Mouse (Mus musculus) hindbrain, postnatal 0 days (tissue): Measurements from ENCODE around the gene 2310061I04Rik. TPM values are rescaled to one million over a fixed set of nuclear protein-coding genes. Genes with fewer than 3 reads are reported as not detected.
"Not testable (repeated sequence)": the region's sequence is repeated elsewhere in the genome, so short reads cannot be mapped to it uniquely, and the experiment has no call there.

Experiments
- ATAC-seq: fragments of 200-750 bp; cut with Nextera tagmentation; 2 replicates; pipeline ENCODE4 v1.8.0; 2017; ENCODE audit warnings: mild to moderate bottlenecking, moderate TSS enrichment, moderate library complexity
- DNase-seq: peaks from one replicate; pipeline ENCODE4 v3.0.0-alpha.2; 2015; ENCODE audit warnings: low spot score
- H3K27ac ChIP-seq: fragments of 300-500 bp; sonication (generic); 2 replicates; pipeline ENCODE4 v1.5.1; 2014; ENCODE audit warnings: mild to moderate bottlenecking
- H3K27me3 ChIP-seq: fragments of 300-500 bp; sonication (generic); 2 replicates; pipeline ENCODE4 v1.6.1; 2014; ENCODE audit warnings: low read length, mixed read lengths; ENCODE audit not compliant: insufficient read depth
- H3K36me3 ChIP-seq: fragments of 300-500 bp; sonication (generic); 2 replicates; pipeline ENCODE4 v1.6.1; 2014; ENCODE audit warnings: low read length, mixed read lengths; ENCODE audit not compliant: insufficient read depth
- H3K4me1 ChIP-seq: fragments of 300-500 bp; sonication (generic); 2 replicates; pipeline ENCODE4 v1.6.1; 2014; ENCODE audit warnings: antibody characterized with exemption, low read length, mixed read lengths; ENCODE audit not compliant: insufficient read depth
- H3K4me2 ChIP-seq: fragments of 300-500 bp; sonication (generic); 2 replicates; pipeline ENCODE4 v1.6.1; 2014; ENCODE audit warnings: low read depth, mild to moderate bottlenecking, low read length, moderate library complexity, mixed read lengths
- H3K4me3 ChIP-seq: fragments of 300-500 bp; sonication (generic); 2 replicates; pipeline ENCODE4 v1.5.1; 2014; ENCODE audit warnings: low read length
- H3K9ac ChIP-seq: fragments of 300-500 bp; sonication (generic); replicated peaks from 2 replicates; pipeline ENCODE4 v1.6.1; 2014; ENCODE audit warnings: mild to moderate bottlenecking, low read length, moderate library complexity, mixed read lengths
- H3K9me3 ChIP-seq: fragments of 300-500 bp; sonication (generic); 2 replicates; pipeline ENCODE4 v1.6.1; 2016; ENCODE audit warnings: low read length, mixed read lengths
- CTCF ChIP-seq: IDR thresholded peaks from 2 replicates; pipeline ENCODE4 v1.5.1; 2016; ENCODE audit warnings: antibody characterized with exemption, control low read depth, low read depth
- WGBS: fragments of 180-500 bp; shearing (Covaris S2); extraction: QIAGEN DNeasy Blood & Tissue Kit; methylation state at CpG from one replicate; pipeline ENCODE4 v1.1.7; 2014; 5-methylcytosine and 5-hydroxymethylcytosine counted together
- polyA plus RNA-seq: library from polyadenylated mRNA; unstranded; fragments of >200 nt; fragmentation: Nextera tagmentation; extraction: Ambion mirVana; gene quantifications from 2 replicates; pipeline ENCODE4 v1.2.1, GENCODE M21; 2015
- total RNA-seq: library from RNA; depleted of rRNA; stranded (reverse); fragments of >200 nt; gene quantifications from 2 replicates; pipeline ENCODE4 v1.2.3, GENCODE M21; 2014; rRNA removed

The 2310061I04Rik gene
- total RNA-seq (39.8 and 49.2 TPM in 2 replicates), polyA plus RNA-seq (69.0 and 74.3 TPM in 2 replicates)

- peak within 1 kb of the TSS; percentile 88 for H3K9ac ChIP-seq
- H3K4me3 ChIP-seq, result peak within 1 kb of the TSS; percentile 79
- H3K27ac ChIP-seq, result peak within 1 kb of the TSS; percentile 89
- peak; percentile 97 for DNase-seq
- TF ChIP-seq CTCF, result no peak
- peaks cover 6% of the 10 kb centered on the region; the same call in 1 of the 2 replicates for H3K4me1 ChIP-seq
- under 1% methylated on average over 52 of the region's 86 CpGs for WGBS
- H3K9me3 ChIP-seq, result no peaks in the 10 kb centered on the region
- ATAC-seq, result peak; percentile 95
- H3K36me3 ChIP-seq, result peaks cover 21% of the 10 kb centered on the region
- H3K4me2 ChIP-seq, result peak within 1 kb of the TSS; percentile 100
- no peaks in the 10 kb centered on the region for H3K27me3 ChIP-seq
Observed at GRCm38 (mm10) chr17:35896781-35897643, at the start of gene 2310061I04Rik. 2310061I04Rik (minus strand) TSS chr17:35897431.

DNA sequence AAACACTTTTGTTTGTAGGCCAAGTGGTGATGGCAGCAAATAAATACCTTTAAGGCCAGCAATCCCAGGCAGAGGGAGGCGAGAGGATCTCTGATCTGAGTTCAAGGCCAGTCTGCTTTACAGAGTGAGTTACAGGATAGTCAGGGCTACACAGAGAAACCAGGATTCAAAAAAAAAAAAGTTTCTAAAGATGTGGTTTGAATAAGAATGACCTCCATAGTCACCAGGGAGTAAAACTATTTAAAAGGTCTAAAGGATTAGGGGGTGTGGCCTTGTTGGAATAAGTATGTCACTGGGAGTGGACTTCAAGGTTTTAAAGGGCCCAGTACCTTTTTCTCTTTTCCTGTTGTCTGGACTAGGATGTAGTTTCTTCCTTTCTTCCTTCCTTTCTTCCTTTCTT, 42.7 kb upstream of the 2310061I04Rik start:
- no peak overlapping the region for H3K4me3 ChIP-seq
- H3K27ac ChIP-seq, result no peak overlapping the region
- no peaks in the 10 kb centered on the region for H3K4me1 ChIP-seq
- no peaks in the 10 kb centered on the region for H3K27me3 ChIP-seq
- no peaks in the 10 kb centered on the region for H3K9me3 ChIP-seq
- ATAC-seq (no peak), DNase-seq (no peak)
- H3K9ac ChIP-seq, result no peak overlapping the region
- no peaks in the 10 kb centered on the region for H3K36me3 ChIP-seq
- no peak overlapping the region for H3K4me2 ChIP-seq
- WGBS, result 69% methylated on average over 1 of the region's 1 CpGs
- no peak for TF ChIP-seq CTCF

GRCm38 (mm10) chr17:35939108-35939507, 41.9 kb upstream of the 2310061I04Rik start:
- no peak for TF ChIP-seq CTCF
- ATAC-seq (no peak), DNase-seq (no peak)
- Histone ChIP-seq H3K36me3 (no peaks in the 10 kb centered on the region), H3K27me3 (no peaks in the 10 kb centered on the region), H3K9ac (no peak overlapping the region), H3K4me1 (no peaks in the 10 kb centered on the region), H3K4me3 (no peak overlapping the region), H3K4me2 (no peak overlapping the region), H3K9me3 (no peaks in the 10 kb centered on the region), H3K27ac (no peak overlapping the region)
- 56% methylated on average over 2 of the region's 2 CpGs for WGBS

- ATAC-seq (peak; percentile 78), DNase-seq (peak; percentile 72)
- H3K9me3 ChIP-seq, result no peaks in the 10 kb centered on the region
- no peak overlapping the region for H3K4me3 ChIP-seq
- H3K9ac ChIP-seq, result no peak overlapping the region
- TF ChIP-seq CTCF, result peak; percentile 87
- no peaks in the 10 kb centered on the region for H3K27me3 ChIP-seq
- no peak overlapping the region for H3K4me2 ChIP-seq
- no peak overlapping the region for H3K27ac ChIP-seq
- WGBS, result 51% methylated on average over 2 of the region's 2 CpGs
- no peaks in the 10 kb centered on the region for H3K4me1 ChIP-seq
- H3K36me3 ChIP-seq, result no peaks in the 10 kb centered on the region
Observed at GRCm38 (mm10) chr17:35937700-35938348, 40.6 kb upstream of the 2310061I04Rik start.

DNA sequence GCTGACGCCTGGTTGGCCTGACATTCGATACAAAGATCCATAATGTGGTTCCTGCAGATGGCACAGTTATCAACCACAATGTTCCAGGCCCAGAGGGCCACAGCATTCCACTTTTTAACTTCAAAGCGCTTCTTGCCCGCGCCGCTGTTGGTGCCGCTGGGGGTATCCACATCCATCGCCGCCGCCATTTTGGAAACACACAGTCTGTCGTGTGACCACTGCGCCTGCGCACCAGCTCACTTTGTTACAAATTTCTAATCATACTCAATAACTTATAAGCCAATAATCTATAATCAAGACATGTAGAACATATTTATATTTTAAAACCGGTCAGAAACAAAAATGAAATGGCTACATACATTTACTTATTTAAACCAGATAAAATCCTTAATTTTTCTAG, 38.5 kb upstream of the 2310061I04Rik start:
- not testable (repeated sequence) for H3K36me3 ChIP-seq, H3K27ac ChIP-seq, H3K27me3 ChIP-seq, ATAC-seq, H3K4me3 ChIP-seq, H3K9ac ChIP-seq, H3K9me3 ChIP-seq, DNase-seq, H3K4me2 ChIP-seq, H3K4me1 ChIP-seq
- 89% methylated on average over 14 of the region's 14 CpGs for WGBS

- Histone ChIP-seq H3K9ac (no peak overlapping the region), H3K4me2 (no peak overlapping the region), H3K4me1 (no peaks in the 10 kb centered on the region), H3K9me3 (no peaks in the 10 kb centered on the region), H3K27ac (no peak overlapping the region), H3K36me3 (peaks cover 34% of the 10 kb centered on the region), H3K27me3 (no peaks in the 10 kb centered on the region), H3K4me3 (no peak overlapping the region)
- no peak for DNase-seq
- no peak for TF ChIP-seq CTCF
- ATAC-seq, result no peak
- WGBS, result 83% methylated on average over 4 of the region's 4 CpGs
Observed at GRCm38 (mm10) chr17:35932608-35933007, 35.4 kb upstream of the 2310061I04Rik start.
